Mouse (Mus musculus) mesoderm, embryonic 11.5 days (tissue): Measurements from ENCODE around the gene Hps3.
"Not testable (repeated sequence)": the region's sequence is repeated elsewhere in the genome, so short reads cannot be mapped to it uniquely, and the experiment has no call there.

ENCODE experiments used
- DNase-seq: peaks from one replicate; pipeline ENCODE4 v3.0.0-alpha.2; 2012; ENCODE audit warnings: low read depth, low spot score

The Hps3 gene

GRCm38 (mm10) chr3:19949401-19949800, 85.7 kb downstream of the Hps3 start:
- not testable (repeated sequence) for DNase-seq

DNA sequence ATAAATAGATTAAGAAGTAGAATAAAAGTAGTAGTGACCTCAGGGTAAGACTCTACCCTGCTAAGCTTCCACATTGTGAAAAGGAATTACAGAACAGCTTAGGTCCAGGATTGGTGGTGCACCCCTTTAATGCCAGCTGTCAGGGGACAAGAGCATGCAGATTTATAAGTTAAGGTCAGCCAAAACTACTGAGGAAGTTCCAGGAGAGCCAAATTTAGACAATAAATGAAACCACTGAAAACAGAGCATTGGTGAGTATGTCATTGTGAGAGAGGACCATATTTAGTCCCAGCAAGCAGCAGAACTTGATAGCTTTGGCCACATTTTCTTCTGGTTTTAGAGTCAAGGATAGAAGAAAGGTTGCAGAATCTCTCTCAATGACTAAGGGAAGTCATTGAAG, 86.6 kb downstream of the Hps3 start:
- no peak for DNase-seq
